Mouse (Mus musculus): ENCODE measurements at regions not wholly inside any gene's neighbourhood (a gene's known extent, or its start where the extent isn't known, plus 50 kb on each side); places are given as distances from the start of the nearest gene placed in this dataset.

- no peak for TF ChIP-seq CTCF (IDR thresholded peaks at IDR 0.05)
- no peak for TF ChIP-seq EP300 (IDR thresholded peaks at IDR 0.05)
These were observed 189.0 kb upstream of the Zfp637 start for GRCm38 (mm10) chr6:117652012-117652411.

Data from lung, postnatal 0 days (tissue).